Mouse (Mus musculus) embryo, embryonic 10.5 days (tissue): ENCODE measurements around the gene Zbtb20.

Experiments used
- DNase-seq: peaks from one replicate; pipeline ENCODE4 v3.0.0-alpha.2; 2015; ENCODE audit warnings: low spot score

The Zbtb20 gene

DNA sequence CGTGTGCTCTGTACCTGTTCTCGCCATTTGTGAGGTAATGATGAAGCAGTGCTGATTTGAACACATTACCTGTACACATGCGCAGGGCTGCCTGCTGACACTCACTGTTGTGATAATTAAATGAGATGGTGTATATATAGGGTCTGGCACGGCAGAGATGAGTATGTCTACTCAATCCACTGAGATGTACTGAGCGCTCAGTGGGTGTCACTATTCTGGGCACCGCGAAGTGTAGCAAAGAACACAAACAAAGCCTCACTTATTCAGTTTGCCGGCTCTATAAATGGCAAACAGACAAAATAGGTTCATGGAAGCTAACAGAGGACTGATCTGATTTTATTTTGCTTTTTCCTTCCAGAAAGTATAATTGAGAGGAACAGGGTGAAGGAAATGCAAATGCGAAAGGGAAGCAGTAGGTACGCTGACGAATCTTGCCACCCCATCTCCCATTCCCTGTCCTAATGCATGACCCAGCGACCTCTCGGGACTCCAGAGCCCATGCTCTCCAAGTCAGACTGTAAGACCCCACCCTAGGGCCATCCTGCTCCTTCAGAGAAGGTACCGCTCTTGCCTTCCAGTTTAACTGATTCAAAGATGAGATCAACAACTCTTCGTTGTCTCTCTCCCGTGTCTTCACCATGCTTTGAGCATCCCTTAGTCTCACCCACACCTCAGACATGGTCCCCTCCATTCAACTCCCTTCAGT lies 695.8 kb downstream of the Zbtb20 start:
- DNase-seq, result no peak

DNA sequence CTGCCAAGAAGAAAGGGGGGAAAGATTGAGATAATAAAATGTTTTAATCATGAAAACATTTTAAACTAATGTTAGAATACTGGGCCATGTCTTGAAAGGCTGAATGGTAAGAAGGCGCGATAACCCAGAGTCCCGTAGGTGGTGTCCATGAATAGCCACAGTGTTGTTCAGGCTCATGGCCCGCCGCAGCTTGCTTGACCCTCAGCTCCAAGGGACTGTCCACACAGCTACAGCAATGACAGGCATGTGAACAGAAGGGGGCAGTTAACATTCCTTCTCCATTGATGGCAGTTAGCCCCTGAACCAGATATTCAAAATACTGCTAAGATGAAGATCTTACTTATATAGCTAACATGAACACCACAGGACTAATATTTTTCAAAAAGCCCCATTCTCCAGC lies 696.5 kb downstream of the Zbtb20 start:
- no peak for DNase-seq

GRCm38 (mm10) chr16:43572766-43573165 lies 697.1 kb downstream of the Zbtb20 start:
- DNase-seq, result no peak

- peak; percentile 31 for DNase-seq
Measured at GRCm38 (mm10) chr16:43573181-43573833, 697.6 kb downstream of the Zbtb20 start.

GRCm38 (mm10) chr16:43574006-43574764 lies 698.5 kb downstream of the Zbtb20 start:
- peak; percentile 87 for DNase-seq

GRCm38 (mm10) chr16:43575066-43575465 lies 699.4 kb downstream of the Zbtb20 start:
- DNase-seq, result peak; percentile 45

DNA sequence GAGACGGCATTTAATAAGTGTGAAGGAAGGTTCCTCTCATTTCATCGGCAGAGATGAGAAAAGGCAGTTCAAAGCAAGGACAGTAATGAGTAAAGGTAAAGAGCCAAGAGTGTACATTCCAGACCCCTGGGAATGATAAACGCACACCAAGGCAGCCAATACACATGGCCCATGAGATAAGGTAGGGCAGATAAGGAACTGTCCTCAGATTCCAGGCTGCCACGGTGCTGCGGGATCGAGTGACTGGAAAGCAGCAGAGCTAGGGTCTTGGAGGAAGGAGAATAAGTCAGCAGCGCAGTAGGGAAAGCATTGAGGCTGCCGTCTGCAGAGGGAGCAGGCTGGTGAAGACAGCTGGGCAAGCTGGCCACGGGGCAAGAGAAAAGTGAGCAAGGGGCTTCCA lies 699.8 kb downstream of the Zbtb20 start:
- no peak for DNase-seq

- DNase-seq, result peak; percentile 67
Measured at GRCm38 (mm10) chr16:43577399-43577798, 701.7 kb downstream of the Zbtb20 start.

GRCm38 (mm10) chr16:43578351-43578750 lies 702.7 kb downstream of the Zbtb20 start:
- no peak for DNase-seq

DNA sequence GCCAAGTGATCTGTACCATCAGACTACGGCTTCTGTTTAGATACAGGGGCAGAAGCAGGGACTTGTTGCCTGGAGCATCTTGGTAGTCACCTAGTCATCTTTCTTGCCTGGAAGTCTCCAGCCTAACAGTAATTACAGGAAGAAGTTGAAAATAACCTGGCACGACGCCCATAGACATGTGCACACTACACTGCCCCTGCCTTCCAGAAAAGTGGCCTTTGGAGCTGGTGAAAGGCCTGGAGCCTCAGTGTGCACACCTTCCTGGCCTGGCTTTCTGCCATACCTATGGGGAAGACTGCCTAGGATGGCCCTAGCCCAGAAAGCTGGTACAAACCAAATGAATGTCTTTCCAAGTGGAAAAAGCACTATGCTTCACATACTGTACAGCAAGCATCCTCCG lies 703.4 kb downstream of the Zbtb20 start:
- no peak for DNase-seq

- DNase-seq, result no peak
Measured at GRCm38 (mm10) chr16:43580321-43580822, 704.7 kb downstream of the Zbtb20 start.

GRCm38 (mm10) chr16:43581551-43581950 lies 705.9 kb downstream of the Zbtb20 start:
- DNase-seq, result no peak

- no peak for DNase-seq
Measured at GRCm38 (mm10) chr16:43586859-43587429, 711.3 kb downstream of the Zbtb20 start.

DNA sequence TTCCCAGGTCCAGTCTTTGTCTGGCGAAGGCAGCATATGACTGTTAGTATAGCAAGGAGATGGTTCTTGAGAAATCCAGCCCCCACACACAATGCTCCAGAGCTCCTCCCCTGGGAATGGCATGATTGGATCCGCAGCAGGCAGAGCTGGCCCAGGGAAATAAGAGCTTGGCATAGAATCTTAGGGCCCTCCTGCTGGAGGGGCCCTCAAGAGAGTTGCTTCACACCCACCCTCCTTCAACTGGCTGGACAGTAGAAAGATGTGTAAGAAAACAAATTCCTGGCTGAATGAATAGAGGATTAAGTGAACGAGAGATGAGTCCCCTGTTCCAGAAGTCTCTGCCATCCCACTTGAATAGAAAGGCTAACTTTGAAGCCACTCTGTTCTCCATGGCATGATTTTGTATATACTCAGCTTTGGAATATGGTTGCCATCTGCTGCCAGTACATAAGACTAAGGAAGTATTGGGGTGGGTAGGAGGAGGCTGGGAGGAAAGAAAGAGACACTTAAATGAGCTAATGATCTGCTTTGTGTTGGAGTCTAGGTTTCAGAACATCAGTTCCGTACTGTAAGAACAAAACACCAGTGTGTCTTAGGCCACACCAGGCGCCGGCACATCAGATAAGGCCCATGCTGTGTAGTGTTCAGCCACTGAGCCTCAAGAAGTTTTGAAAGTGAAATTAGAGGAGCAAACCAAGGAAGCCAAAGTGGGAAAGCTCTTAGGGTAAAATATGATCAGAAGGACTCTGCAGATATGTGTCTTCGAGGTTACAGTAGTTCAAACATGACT lies 715.2 kb downstream of the Zbtb20 start:
- no peak for DNase-seq

GRCm38 (mm10) chr16:43592062-43592461 lies 716.4 kb downstream of the Zbtb20 start:
- DNase-seq, result no peak

DNA sequence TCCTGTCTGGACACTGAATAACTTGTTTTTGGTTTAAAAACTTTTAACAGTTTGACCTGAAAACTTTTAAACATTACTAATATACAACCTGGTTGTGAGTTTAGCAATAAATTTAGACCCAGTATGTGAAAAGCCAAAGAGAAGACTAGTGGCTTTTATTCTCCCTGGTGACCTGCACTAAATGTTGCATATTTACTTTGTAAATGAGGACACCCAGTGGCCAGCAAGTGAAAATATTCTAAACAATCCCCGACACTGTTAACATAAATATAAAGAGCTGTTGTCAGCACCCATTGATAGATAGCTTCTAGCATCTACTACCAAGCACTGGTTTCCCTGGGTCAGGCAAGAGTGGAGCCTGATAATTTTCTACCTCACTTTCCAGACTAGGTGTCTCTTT lies 717.1 kb downstream of the Zbtb20 start:
- peak; percentile 54 for DNase-seq

DNA sequence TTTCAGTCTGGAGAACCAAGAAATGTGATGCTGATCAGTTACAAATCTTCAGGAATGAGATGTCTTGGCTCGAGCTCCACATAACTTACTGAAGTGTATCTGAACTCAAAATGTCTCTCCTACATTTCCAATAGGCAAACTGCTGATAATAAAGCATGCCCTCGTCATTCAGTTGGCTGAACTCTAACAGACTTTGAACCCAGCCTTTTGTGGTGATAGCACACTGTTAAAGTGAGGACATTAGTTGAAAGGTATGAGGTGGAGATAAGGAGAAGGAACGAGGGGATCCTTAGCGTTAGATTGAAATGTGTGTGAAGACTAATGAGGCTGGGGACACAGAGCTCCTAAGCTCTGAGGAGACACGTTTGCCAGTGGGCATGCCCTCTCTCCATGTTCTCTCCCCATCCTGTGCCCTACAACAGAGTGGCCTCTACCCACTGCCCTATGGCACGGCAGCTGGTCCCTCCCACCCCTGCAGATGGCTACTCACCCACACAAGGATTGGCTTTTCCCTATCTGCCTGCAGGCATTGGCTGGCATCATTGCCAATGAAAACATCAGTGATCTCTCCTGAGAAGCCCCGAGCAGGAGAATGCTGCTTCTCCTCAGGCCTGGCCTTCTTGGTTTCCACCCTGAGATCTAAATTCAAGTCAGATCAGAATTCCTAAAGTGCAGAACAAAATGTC lies 721.8 kb downstream of the Zbtb20 start:
- no peak for DNase-seq

DNA sequence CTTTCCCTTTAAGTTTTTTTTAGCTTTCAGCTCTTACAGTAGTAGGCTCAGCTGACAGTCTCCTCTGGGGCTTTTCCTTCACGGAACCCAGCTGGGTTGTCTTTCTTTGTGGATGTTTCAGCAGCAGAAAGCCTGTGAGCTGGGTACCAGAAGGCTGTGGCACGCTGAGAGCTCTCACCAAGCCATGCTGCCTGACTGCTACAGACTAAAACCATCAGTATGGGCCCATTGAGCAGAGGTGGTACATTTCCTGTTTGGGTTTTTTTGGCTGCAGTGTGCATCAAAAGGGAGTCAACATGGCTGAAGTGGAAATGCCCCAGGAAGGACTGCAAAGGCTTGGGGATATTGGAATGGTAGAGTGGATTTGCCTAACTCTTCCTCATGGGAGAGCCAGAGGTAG lies 724.0 kb downstream of the Zbtb20 start:
- no peak for DNase-seq

GRCm38 (mm10) chr16:43602573-43602972 lies 726.9 kb downstream of the Zbtb20 start:
- DNase-seq, result no peak

- peak; percentile 80 for DNase-seq
Measured at GRCm38 (mm10) chr16:43603591-43604141, 728.0 kb downstream of the Zbtb20 start.
